Mouse (Mus musculus): ENCODE measurements at regions not wholly inside any gene's neighbourhood (a gene's known extent, or its start where the extent isn't known, plus 50 kb on each side); places are given as distances from the start of the nearest gene placed in this dataset.
"Not testable (repeated sequence)": the region's sequence is repeated elsewhere in the genome, so short reads cannot be mapped to it uniquely, and the experiment has no call there.

DNA sequence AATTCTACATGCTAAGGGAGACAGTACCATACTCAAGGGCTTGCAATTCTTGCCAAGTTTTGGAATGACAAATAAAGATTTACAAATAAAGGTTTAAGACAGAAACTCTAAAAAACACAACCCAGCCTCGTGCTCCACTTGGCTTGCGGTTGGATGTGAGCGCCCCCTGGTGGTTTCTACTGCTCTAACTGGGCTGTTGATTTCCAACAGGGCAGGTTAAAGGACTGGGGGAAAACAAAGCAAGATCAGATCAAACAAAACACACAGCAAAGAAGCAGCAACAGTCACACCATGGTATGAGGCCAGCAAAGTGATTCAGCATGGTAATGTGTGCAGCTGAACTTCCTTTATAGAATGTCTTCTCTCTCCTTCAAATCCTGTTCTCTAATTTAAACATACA is 339.2 kb downstream of the Adam3 start:
- H3K4me3 ChIP-seq = no peak overlapping the region
- no peak overlapping the region for H3K27ac ChIP-seq
- peak; percentile 72 to 84 for DNase-seq (ENCODE audit: low spot score in 2 of 2)
- peak; percentile 94 for TF ChIP-seq CTCF (conservative IDR thresholded peaks at IDR 0.05)

- H3K27ac ChIP-seq = no peak overlapping the region
- peak; percentile 46 for TF ChIP-seq CTCF (conservative IDR thresholded peaks at IDR 0.05)
- H3K4me3 ChIP-seq = no peak overlapping the region
- DNase-seq (ENCODE audit: low spot score in 2 of 2) = no peak
These were observed 341.7 kb downstream of the Adam3 start for GRCm38 (mm10) chr8:24383963-24384435.

GRCm38 (mm10) chr8:24383130-24383962 is 342.3 kb downstream of the Adam3 start:
- Histone ChIP-seq H3K4me3 (no peak overlapping the region), H3K27ac (no peak overlapping the region)
- TF ChIP-seq CTCF (conservative IDR thresholded peaks at IDR 0.05) = no peak
- DNase-seq (ENCODE audit: low spot score in 2 of 2) = no peak

- no peak overlapping the region for H3K27ac ChIP-seq
- DNase-seq (ENCODE audit: low spot score in 2 of 2) = no peak
- no peak overlapping the region for H3K4me3 ChIP-seq
- TF ChIP-seq CTCF (conservative IDR thresholded peaks at IDR 0.05) = no peak
These were observed 343.9 kb downstream of the Adam3 start for GRCm38 (mm10) chr8:24381666-24382253.

DNA sequence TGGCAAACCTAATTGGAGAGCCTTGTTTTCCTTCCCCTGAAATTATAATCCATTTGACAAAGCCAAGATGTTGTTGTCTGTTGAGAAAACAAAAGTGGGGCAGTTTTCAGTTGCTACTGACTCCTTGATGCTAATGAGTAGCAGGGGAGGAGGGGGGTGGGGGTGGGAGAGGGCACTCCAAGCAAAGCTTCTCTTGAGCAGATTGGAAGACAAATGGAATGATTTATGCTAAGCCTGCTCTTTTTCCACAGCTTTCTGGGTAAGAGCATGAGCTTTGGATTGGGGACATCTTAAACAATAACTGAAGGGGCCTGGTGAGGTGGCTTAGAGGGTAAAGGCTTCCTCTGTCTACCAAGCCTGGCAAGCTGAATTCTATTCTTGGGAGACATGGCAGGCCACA is 347.6 kb downstream of the Adam3 start:
- no peak for TF ChIP-seq CTCF (conservative IDR thresholded peaks at IDR 0.05)
- H3K27ac ChIP-seq = no peak overlapping the region
- no peak for DNase-seq (ENCODE audit: low spot score in 2 of 2)

DNA sequence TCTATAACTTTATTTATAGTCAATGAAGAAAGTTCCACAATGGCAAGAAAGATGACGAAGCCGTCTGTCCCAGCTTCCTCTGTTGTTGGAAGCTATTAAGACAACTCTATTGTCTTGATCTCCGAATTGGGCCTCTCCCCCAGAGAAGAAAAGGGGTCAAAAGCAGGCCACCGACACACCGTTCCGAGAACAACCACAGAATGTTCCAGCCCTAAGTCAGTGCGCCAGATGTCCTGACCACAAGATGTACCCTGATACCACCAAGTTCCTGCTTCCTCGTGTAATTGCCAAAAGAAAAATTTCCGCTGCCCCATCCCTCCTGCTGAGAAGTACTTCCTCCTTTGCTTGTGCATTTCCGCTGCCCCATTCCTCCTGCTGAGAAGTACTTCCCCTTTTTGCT is 348.8 kb downstream of the Adam3 start:
- not testable (repeated sequence) for DNase-seq (ENCODE audit: low spot score in 2 of 2); H3K4me3 ChIP-seq; H3K27ac ChIP-seq

More for the DNA sequence above, 347.6 kb downstream of the Adam3 start:
- no peak overlapping the region for H3K4me3 ChIP-seq

GRCm38 (mm10) chr8:24374503-24374902 is 351.1 kb downstream of the Adam3 start:
- Histone ChIP-seq H3K27ac (no peak overlapping the region), H3K4me3 (no peak overlapping the region)
- TF ChIP-seq CTCF (conservative IDR thresholded peaks at IDR 0.05) = peak; percentile 57
- DNase-seq (ENCODE audit: low spot score in 2 of 2) = no peak

DNA sequence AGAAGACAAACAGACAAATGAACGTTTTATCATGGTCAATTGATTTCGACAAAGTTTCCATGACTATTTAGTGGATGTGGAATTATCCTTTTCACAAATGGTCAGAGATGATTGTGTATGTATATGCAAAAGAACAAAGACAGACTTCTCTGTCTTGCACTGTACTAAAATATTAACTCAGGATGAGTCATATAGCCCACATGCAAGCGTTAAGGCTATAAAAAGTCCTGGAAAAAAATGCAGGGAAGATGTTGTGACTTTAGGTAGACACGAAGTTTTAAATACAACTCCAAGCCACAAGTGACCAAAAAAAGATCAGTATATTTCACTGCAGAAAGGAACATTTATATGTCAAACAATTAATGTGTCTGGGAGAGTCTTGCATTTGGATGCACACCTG is 353.6 kb downstream of the Adam3 start:
- DNase-seq (ENCODE audit: low spot score in 2 of 2) = no peak
- TF ChIP-seq CTCF (conservative IDR thresholded peaks at IDR 0.05) = no peak
- Histone ChIP-seq H3K27ac (no peak overlapping the region), H3K4me3 (no peak overlapping the region)

- DNase-seq (ENCODE audit: low spot score in 2 of 2) = no peak
- Histone ChIP-seq H3K27ac (no peak overlapping the region), H3K4me3 (no peak overlapping the region)
- no peak for TF ChIP-seq CTCF (conservative IDR thresholded peaks at IDR 0.05)
These were observed 359.7 kb downstream of the Adam3 start for GRCm38 (mm10) chr8:24366000-24366399.

DNA sequence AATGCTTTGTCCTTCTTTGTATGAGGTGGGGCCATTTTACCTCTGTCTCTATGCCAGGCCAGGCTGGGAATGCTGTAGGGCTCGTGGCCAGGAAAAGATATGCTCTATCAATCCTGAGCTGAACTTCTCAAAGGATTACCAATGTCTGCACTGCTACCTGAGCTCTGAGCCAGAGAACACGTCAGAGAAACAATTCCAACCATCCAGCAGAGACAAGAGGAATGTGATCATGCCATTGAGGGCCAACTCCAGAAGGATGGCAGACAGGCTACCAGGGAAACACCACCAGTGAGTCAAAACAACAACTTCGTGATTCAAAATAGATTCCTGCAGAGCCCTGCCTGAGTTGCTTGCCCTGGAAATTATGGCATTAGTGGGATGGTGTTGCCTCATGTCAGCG is 361.0 kb downstream of the Adam3 start:
- DNase-seq (ENCODE audit: low spot score in 2 of 2) = no peak
- Histone ChIP-seq H3K27ac (no peak overlapping the region), H3K4me3 (no peak overlapping the region)
- no peak for TF ChIP-seq CTCF (conservative IDR thresholded peaks at IDR 0.05)

DNA sequence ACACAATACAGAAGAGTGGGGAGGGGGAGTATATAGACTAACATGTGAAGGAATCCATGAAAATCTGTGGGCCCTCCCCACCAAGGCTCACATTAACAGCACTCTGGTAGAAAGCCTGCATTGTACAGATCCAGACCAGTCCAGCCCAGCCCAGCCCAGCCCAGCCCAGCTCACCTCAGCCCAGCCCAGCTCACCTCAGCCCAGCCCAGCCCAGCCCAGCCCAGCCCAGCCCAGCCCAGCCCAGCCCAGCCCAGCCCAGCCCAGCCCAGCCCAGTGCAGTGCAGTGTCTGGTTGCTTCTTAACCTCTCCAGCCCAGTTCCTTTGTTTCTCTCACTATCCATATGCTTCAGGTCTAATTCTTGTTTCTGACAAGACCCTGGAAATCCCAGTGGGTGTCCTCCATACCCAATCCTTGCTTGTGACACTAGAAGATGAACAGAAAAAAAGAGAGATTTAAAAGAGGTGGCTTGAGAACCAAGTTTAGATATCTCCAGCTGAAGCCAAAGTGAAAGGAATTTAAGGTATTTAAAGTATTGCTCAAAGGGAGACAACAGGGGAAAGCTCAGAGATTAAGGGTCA is 366.5 kb downstream of the Adam3 start:
- no peak for TF ChIP-seq CTCF (conservative IDR thresholded peaks at IDR 0.05)
- DNase-seq (ENCODE audit: low spot score in 2 of 2) = no peak
- H3K4me3 ChIP-seq = no peak overlapping the region
- H3K27ac ChIP-seq = no peak overlapping the region

- no peak for TF ChIP-seq CTCF (conservative IDR thresholded peaks at IDR 0.05)
- no peak overlapping the region for H3K27ac ChIP-seq
- H3K4me3 ChIP-seq = no peak overlapping the region
- no peak for DNase-seq (ENCODE audit: low spot score in 2 of 2)
These were observed 370.5 kb downstream of the Adam3 start for GRCm38 (mm10) chr8:24355146-24355545.

DNA sequence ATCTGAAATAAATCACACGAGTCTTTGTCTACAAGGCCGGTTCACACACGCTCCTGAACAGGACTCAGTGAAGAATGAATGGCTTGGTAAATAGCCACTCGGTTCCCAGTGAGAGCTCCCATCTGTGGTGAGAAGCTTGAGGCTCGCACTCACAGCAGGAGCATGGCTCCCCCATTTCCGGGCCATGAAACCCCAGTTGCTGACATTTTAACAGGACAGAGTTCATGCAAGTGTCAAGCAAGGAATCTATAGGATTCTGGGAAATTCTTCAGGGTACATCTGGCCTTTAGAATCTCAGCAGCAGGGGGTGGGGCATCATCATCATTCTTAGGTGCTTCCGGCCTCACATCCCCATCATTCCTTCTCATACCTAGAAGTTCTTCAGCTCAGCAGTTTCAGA is 371.8 kb downstream of the Adam3 start:
- no peak for DNase-seq (ENCODE audit: low spot score in 2 of 2)
- Histone ChIP-seq H3K4me3 (no peak overlapping the region), H3K27ac (no peak overlapping the region)
- no peak for TF ChIP-seq CTCF (conservative IDR thresholded peaks at IDR 0.05)

Measured in layer of hippocampus, adult 2 months (tissue).